Mouse (Mus musculus): ENCODE measurements around the gene Camk2g.
A peak's percentile ranks its signal among the peaks of the same experiment; 100 is the strongest.

The Camk2g gene

GRCm38 (mm10) chr14:20784708-20785107 is 9.2 kb downstream of the Camk2g start:
- DNase-seq (ENCODE audit: low spot score): no peak

- DNase-seq (ENCODE audit: low spot score): no peak
Observed at GRCm38 (mm10) chr14:20783526-20783925, 10.4 kb downstream of the Camk2g start.

GRCm38 (mm10) chr14:20782860-20783259 is 11.0 kb downstream of the Camk2g start:
- no peak for DNase-seq (ENCODE audit: low spot score)

- no peak for DNase-seq (ENCODE audit: low spot score)
Observed at GRCm38 (mm10) chr14:20780217-20780616, 13.7 kb downstream of the Camk2g start.

GRCm38 (mm10) chr14:20778496-20778895 is 15.4 kb downstream of the Camk2g start:
- no peak for DNase-seq (ENCODE audit: low spot score)

GRCm38 (mm10) chr14:20775661-20776060 is 18.2 kb downstream of the Camk2g start:
- DNase-seq (ENCODE audit: low spot score): no peak

- no peak for DNase-seq (ENCODE audit: low spot score)
Observed at GRCm38 (mm10) chr14:20773410-20773809, 20.5 kb downstream of the Camk2g start.

- no peak for DNase-seq (ENCODE audit: low spot score)
Observed at GRCm38 (mm10) chr14:20772808-20773207, 21.1 kb downstream of the Camk2g start.

GRCm38 (mm10) chr14:20771941-20772340 is 21.9 kb downstream of the Camk2g start:
- no peak for DNase-seq (ENCODE audit: low spot score)

- DNase-seq (ENCODE audit: low spot score): no peak
Observed at GRCm38 (mm10) chr14:20768581-20768980, 25.3 kb downstream of the Camk2g start.

- no peak for DNase-seq (ENCODE audit: low spot score)
Observed at GRCm38 (mm10) chr14:20767936-20768335, 26.0 kb downstream of the Camk2g start.

- peak; percentile 46 for DNase-seq (ENCODE audit: low spot score)
Observed at GRCm38 (mm10) chr14:20765642-20766258, 28.1 kb downstream of the Camk2g start.

GRCm38 (mm10) chr14:20764942-20765341 is 28.9 kb downstream of the Camk2g start:
- DNase-seq (ENCODE audit: low spot score): no peak

GRCm38 (mm10) chr14:20758768-20759435 is 35.0 kb downstream of the Camk2g start:
- no peak for DNase-seq (ENCODE audit: low spot score)

GRCm38 (mm10) chr14:20757370-20757907 is 36.4 kb downstream of the Camk2g start:
- DNase-seq (ENCODE audit: low spot score): no peak

- no peak for DNase-seq (ENCODE audit: low spot score)
Observed at GRCm38 (mm10) chr14:20753792-20754191, 40.1 kb downstream of the Camk2g start.

GRCm38 (mm10) chr14:20750503-20750902 is 43.4 kb downstream of the Camk2g start:
- no peak for DNase-seq (ENCODE audit: low spot score)

GRCm38 (mm10) chr14:20749494-20750051 is 44.3 kb downstream of the Camk2g start:
- peak; percentile 14 for DNase-seq (ENCODE audit: low spot score)

GRCm38 (mm10) chr14:20748388-20748787 is 45.5 kb downstream of the Camk2g start:
- no peak for DNase-seq (ENCODE audit: low spot score)

GRCm38 (mm10) chr14:20746935-20747334 is 47.0 kb downstream of the Camk2g start:
- DNase-seq (ENCODE audit: low spot score): no peak

GRCm38 (mm10) chr14:20743614-20744013 is 50.3 kb downstream of the Camk2g start:
- no peak for DNase-seq (ENCODE audit: low spot score)

GRCm38 (mm10) chr14:20741301-20741700 is 52.6 kb downstream of the Camk2g start:
- no peak for DNase-seq (ENCODE audit: low spot score)

- DNase-seq (ENCODE audit: low spot score): no peak
Observed at GRCm38 (mm10) chr14:20738511-20738910, 55.4 kb downstream of the Camk2g start.
